Comparison of ENCODE assay signal across 9 mouse cellular contexts in genomic region chr5:41762141-41762946, GRCm38 (mm10). TPM values are rescaled to one million over a fixed set of nuclear protein-coding genes. Genes with fewer than 3 reads are reported as not detected.
DNase-seq lines count a peak whose midpoint lies in the region; ATAC-seq lines count a peak whose summit lies in the region.
"Had no signal": no experiment of that assay in that cellular context is flagged by ENCODE, and none has a peak within 500 bp of the region (broad histone marks: within the 10 kb centered on the region; RNA-seq: fewer than 3 reads in every experiment).

No protein-coding gene starts in this region.

- DNase-seq in heart, postnatal 10 days = no peak
- DNase-seq in ES-CJ7 (ENCODE audit: low read depth, low spot score) = peak; percentile 8
- DNase-seq in adrenal gland, postnatal 10 days = no peak
- DNase-seq in layer of hippocampus, adult 9-11 months = no peak
- DNase-seq in gastrocnemius, postnatal 10 days = no peak

- H3K4me1 ChIP-seq in heart, embryonic 12.5 days (replicated peaks) = peaks cover 32% of the 10 kb centered on the region
- H3K4me1 ChIP-seq in midbrain, embryonic 13.5 days (replicated peaks) = peaks cover 32% of the 10 kb centered on the region

- H3K9ac ChIP-seq in heart, embryonic 12.5 days = no peak overlapping the region
- no peak overlapping the region for H3K9ac ChIP-seq in midbrain, embryonic 13.5 days (replicated peaks)

- H3K9me3 ChIP-seq in heart, embryonic 12.5 days (replicated peaks) = no peaks in the 10 kb centered on the region
- no peaks in the 10 kb centered on the region for H3K9me3 ChIP-seq in midbrain, embryonic 13.5 days

- no peak for ATAC-seq in heart, embryonic 12.5 days (ENCODE audit: insufficient number of reproducible peaks, low FRiP score)
- ATAC-seq in granulocyte monocyte progenitor cell, adult 5-6 weeks (replicated peaks; ENCODE audit: poor library complexity, severe bottlenecking) = 0 out of 2 replicates have a peak, but pooled peaks have one; percentile 10
- no peak for ATAC-seq in midbrain, embryonic 13.5 days

- no peak overlapping the region for H3K27ac ChIP-seq in heart, embryonic 12.5 days (ENCODE audit: poor library complexity, severe bottlenecking)
- H3K27ac ChIP-seq in midbrain, embryonic 13.5 days = no peak overlapping the region

- H3K27me3 ChIP-seq in heart, embryonic 12.5 days (replicated peaks) = peaks cover 89% of the 10 kb centered on the region
- peaks cover 97% of the 10 kb centered on the region for H3K27me3 ChIP-seq in midbrain, embryonic 13.5 days

- intact Hi-C loops in heart, postnatal 10 days (cut with DNase I) = no loop called here

- WGBS in heart, embryonic 12.5 days = 4% methylated on average over 27 of the region's 27 CpGs
- WGBS in midbrain, embryonic 13.5 days = 2% methylated on average over 27 of the region's 27 CpGs

- no peaks in the 10 kb centered on the region for H3K36me3 ChIP-seq in heart, embryonic 12.5 days
- no peaks in the 10 kb centered on the region for H3K36me3 ChIP-seq in midbrain, embryonic 13.5 days

- H3K4me2 ChIP-seq in heart, embryonic 12.5 days = peak overlapping the region; percentile 45
- peak overlapping the region; percentile 6; the same call in 1 of the 2 replicates for H3K4me2 ChIP-seq in midbrain, embryonic 13.5 days (replicated peaks)

- H3K4me3 ChIP-seq in heart, embryonic 12.5 days = peak overlapping the region; percentile 22
- H3K4me3 ChIP-seq in midbrain, embryonic 13.5 days (replicated peaks) = peak overlapping the region; percentile 13; the same call in 1 of the 2 replicates

RNA-seq across cellular contexts. Expression of gene Nkx3-2, which starts 2.0 kb away (rescaled TPM):
- polyA plus RNA-seq in heart, embryonic 12.5 days (2016; fragmentation: Nextera tagmentation; extraction: Ambion mirVana) = 0.19 and 0.22 TPM in 2 replicates
- total RNA-seq in heart, postnatal 10 days (2021) = not detected
- not detected in 2 replicates for total RNA-seq in granulocyte monocyte progenitor cell, adult 5-6 weeks (2014; fragmentation: Nextera tagmentation)
- not detected in 2 replicates for total RNA-seq in granulocyte monocyte progenitor cell, adult 5-6 weeks (2017)
- polyA plus RNA-seq in midbrain, embryonic 13.5 days (2015; fragmentation: Nextera tagmentation; extraction: Ambion mirVana) = not detected in 2 replicates
- total RNA-seq in adrenal gland, postnatal 10 days (2021) = under 1 TPM in 1 of 2 experiments, not detected in 1; 0.15 TPM
- total RNA-seq in gastrocnemius, postnatal 10 days (2021) = under 1 TPM; 0.19 to 0.29 TPM
- total RNA-seq: megakaryocyte progenitor cell, adult 5-6 weeks had no signal

RNA-seq across cellular contexts. Expression of gene Rab28, which starts 54.4 kb away (rescaled TPM):
- 39.5 and 41.6 TPM in 2 replicates for polyA plus RNA-seq in heart, embryonic 12.5 days (2016; fragmentation: Nextera tagmentation; extraction: Ambion mirVana)
- total RNA-seq in heart, postnatal 10 days (2021) = 10 to 100 TPM; 56.4 to 59.5 TPM
- 34.7 and 35.4 TPM in 2 replicates for total RNA-seq in granulocyte monocyte progenitor cell, adult 5-6 weeks (2014; fragmentation: Nextera tagmentation)
- total RNA-seq in granulocyte monocyte progenitor cell, adult 5-6 weeks (2017) = 32.2 and 40.0 TPM in 2 replicates
- polyA plus RNA-seq in midbrain, embryonic 13.5 days (2015; fragmentation: Nextera tagmentation; extraction: Ambion mirVana) = 80.3 and 83.8 TPM in 2 replicates
- total RNA-seq in adrenal gland, postnatal 10 days (2021) = 10 to 100 TPM; 44.6 to 52.7 TPM
- 10 to 100 TPM; 52.6 to 53.2 TPM for total RNA-seq in gastrocnemius, postnatal 10 days (2021)
